Mouse (Mus musculus) ES-Bruce4 (cell line): ENCODE measurements around the gene Kcnc4.

Experiments used
- CTCF ChIP-seq: IDR thresholded peaks from one replicate; pipeline ENCODE4 v1.8.1; 2011; ENCODE audit warnings: low read depth, low read length
- EP300 ChIP-seq: IDR thresholded peaks from 2 replicates; pipeline ENCODE4 v1.6.1; 2011; ENCODE audit warnings: low read depth, low read length; ENCODE audit not compliant: insufficient read depth
- POLR2A ChIP-seq: IDR thresholded peaks from one replicate; pipeline ENCODE4 v1.8.1; 2011; ENCODE audit warnings: low read length; ENCODE audit not compliant: insufficient read depth

DNA sequence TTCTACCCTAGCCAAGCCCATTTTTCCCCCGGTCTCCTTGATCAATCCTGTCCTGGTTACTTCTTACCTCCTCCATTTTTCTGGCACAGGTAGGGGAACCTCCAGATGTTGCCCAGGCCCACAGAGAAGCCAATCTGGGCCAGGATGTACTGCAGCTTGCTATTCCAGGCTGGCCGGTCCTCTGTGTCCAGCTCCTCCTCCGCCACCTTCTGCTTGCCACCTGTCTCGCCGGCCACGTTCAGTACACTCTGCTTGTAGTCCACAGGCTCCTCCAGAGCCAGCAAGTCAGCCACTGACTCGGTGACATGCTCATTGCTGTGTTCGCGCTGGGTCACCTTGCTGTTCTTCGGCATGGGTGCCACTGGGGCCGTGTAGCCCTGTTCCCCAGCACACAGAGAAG, 40.9 kb upstream of the Kcnc4 start:
- TF ChIP-seq CTCF (no peak), EP300 (no peak), POLR2A (no peak)
